Mouse (Mus musculus) ES-E14 (cell line): ENCODE data around the gene Ing3. TPM values are rescaled to one million over a fixed set of nuclear protein-coding genes. Genes with fewer than 3 reads are reported as not detected.

Source experiments
- DNase-seq: peaks from one replicate; pipeline ENCODE4 v3.0.0-alpha.2; 2013; ENCODE audit warnings: low read depth, low spot score
- H3K27ac ChIP-seq: 2 replicates; pipeline ENCODE4 v1.5.1; 2012; ENCODE audit warnings: low read depth, mild to moderate bottlenecking, low read length, moderate library complexity, mixed read lengths; ENCODE audit not compliant: poor library complexity, insufficient read depth, severe bottlenecking
- H3K36me3 ChIP-seq: 2 replicates; pipeline ENCODE4 v1.6.1; 2012; ENCODE audit warnings: mild to moderate bottlenecking, low read length, moderate library complexity, mixed read lengths; ENCODE audit not compliant: control insufficient read depth, poor library complexity, insufficient read depth, severe bottlenecking
- H3K4me1 ChIP-seq, 2 experiments: fragments of 150-350 bp in 1 of 2; sonication (generic) in 1 of 2; 2 replicates each; pipeline ENCODE4 v1.6.1; 2012; ENCODE audit warnings: low read length in 2 of 2, mild to moderate bottlenecking in 1 of 2, mixed read lengths in 1 of 2; ENCODE audit not compliant: control insufficient read depth in 2 of 2, insufficient read depth in 2 of 2, poor library complexity in 1 of 2
- H3K4me3 ChIP-seq, 2 experiments: fragments of 150-350 bp in 1 of 2; sonication (generic) in 1 of 2; 2 replicates each; pipeline ENCODE4 v1.5.1; 2012; ENCODE audit warnings: low read length in 2 of 2, low read depth in 1 of 2, mild to moderate bottlenecking in 1 of 2, mixed read lengths in 1 of 2; ENCODE audit not compliant: insufficient read depth in 1 of 2, poor library complexity in 1 of 2, severe bottlenecking in 1 of 2
- H3K9ac ChIP-seq: 2 replicates; pipeline ENCODE4 v1.6.1; 2012; ENCODE audit warnings: low read depth, mild to moderate bottlenecking, low read length, mixed read lengths; ENCODE audit not compliant: poor library complexity, insufficient read depth, severe bottlenecking
- H3K9me3 ChIP-seq: fragments of 150-350 bp; sonication (generic); 2 replicates; pipeline ENCODE4 v1.6.1; 2012; ENCODE audit warnings: low read depth, mild to moderate bottlenecking, low read length; ENCODE audit not compliant: control insufficient read depth, insufficient read depth
- CHD2 ChIP-seq: IDR thresholded peaks from 2 replicates; pipeline ENCODE4 v1.6.1; 2014; ENCODE audit warnings: mild to moderate bottlenecking, low read depth, low read length, inconsistent platforms
- HCFC1 ChIP-seq: IDR thresholded peaks from 2 replicates; pipeline ENCODE4 v1.6.1; 2012; ENCODE audit warnings: low read length, inconsistent platforms, borderline replicate concordance; ENCODE audit not compliant: insufficient read depth
- MAFK ChIP-seq: IDR thresholded peaks from 2 replicates; pipeline ENCODE4 v1.6.1; 2014; ENCODE audit warnings: mild to moderate bottlenecking, low read depth, low read length, inconsistent platforms; ENCODE audit not compliant: insufficient read depth
- ZC3H11A ChIP-seq: IDR thresholded peaks from 2 replicates; pipeline ENCODE4 v1.6.1; 2012; ENCODE audit warnings: low read depth, mild to moderate bottlenecking, inconsistent platforms, low read length, borderline replicate concordance
- ZNF384 ChIP-seq: IDR thresholded peaks from 2 replicates; pipeline ENCODE4 v1.6.1; 2012; ENCODE audit warnings: low read depth, low read length, inconsistent platforms
- in situ Hi-C, 2 experiments: fragments of 600-800 bp; cut with MboI; formaldehyde crosslinking; loops; one replicate each; pipeline ENCODE4 v1.15.1; 2025; ENCODE audit warnings: low sequenced_read_pairs in 2 of 2, inconsistent platforms in 1 of 2; ENCODE audit not compliant: unreplicated experiment in 2 of 2
- total RNA-seq: library from RNA; depleted of rRNA; stranded (reverse); fragments of 300-350 nt; gene quantifications from 2 replicates; pipeline ENCODE4 v1.2.3, GENCODE M21; 2012

The Ing3 gene
- total RNA-seq, 1 experiment = 19.9 TPM

- Histone ChIP-seq H3K4me3 (no peak overlapping the region), H3K9me3 (no peaks in the 10 kb centered on the region), H3K27ac (no peak overlapping the region), H3K9ac (no peak overlapping the region), H3K4me1 (peaks cover 0 to 5% of the 10 kb centered on the region in 2 experiments; a peak in 1 of 4 replicates), H3K36me3 (no peaks in the 10 kb centered on the region)
- no peak for TF ChIP-seq HCFC1
- TF ChIP-seq ZC3H11A = no peak
- no peak for TF ChIP-seq MAFK
- TF ChIP-seq ZNF384 = no peak
- no peak for TF ChIP-seq CHD2
- no peak for DNase-seq
- in situ Hi-C loops = no loop called here
Observed at GRCm38 (mm10) chr6:22008346-22008745, 59.0 kb downstream of the Ing3 start.

GRCm38 (mm10) chr6:22010258-22010657 lies 60.9 kb downstream of the Ing3 start:
- Histone ChIP-seq H3K27ac (no peak overlapping the region), H3K9me3 (no peaks in the 10 kb centered on the region), H3K36me3 (no peaks in the 10 kb centered on the region), H3K4me3 (no peak overlapping the region), H3K4me1 (peaks cover 0 to 9% of the 10 kb centered on the region in 2 experiments; a peak in 1 of 4 replicates), H3K9ac (no peak overlapping the region)
- TF ChIP-seq MAFK (no peak), HCFC1 (no peak), ZC3H11A (no peak), ZNF384 (no peak), CHD2 (no peak)
- in situ Hi-C loops = no loop called here
- no peak for DNase-seq

GRCm38 (mm10) chr6:22010761-22011281 lies 61.5 kb downstream of the Ing3 start:
- Histone ChIP-seq H3K27ac (no peak overlapping the region), H3K4me1 (peaks cover 0 to 9% of the 10 kb centered on the region in 2 experiments; a peak in 1 of 4 replicates), H3K9me3 (no peaks in the 10 kb centered on the region), H3K9ac (no peak overlapping the region), H3K36me3 (no peaks in the 10 kb centered on the region), H3K4me3 (no peak overlapping the region)
- TF ChIP-seq MAFK = no peak
- TF ChIP-seq CHD2 = no peak
- TF ChIP-seq ZC3H11A = no peak
- in situ Hi-C loops = no loop called here
- no peak for DNase-seq

GRCm38 (mm10) chr6:22011546-22011945 lies 62.2 kb downstream of the Ing3 start:
- TF ChIP-seq HCFC1 (no peak), CHD2 (no peak)
- in situ Hi-C loops = no loop called here
- Histone ChIP-seq H3K4me3 (no peak overlapping the region), H3K9ac (no peak overlapping the region), H3K36me3 (no peaks in the 10 kb centered on the region), H3K9me3 (no peaks in the 10 kb centered on the region), H3K4me1 (peaks cover 0 to 9% of the 10 kb centered on the region in 2 experiments; a peak in 1 of 4 replicates), H3K27ac (no peak overlapping the region)
- DNase-seq = no peak

GRCm38 (mm10) chr6:22012099-22012498 lies 62.7 kb downstream of the Ing3 start:
- in situ Hi-C loops = no loop called here
- no peaks in the 10 kb centered on the region for H3K36me3 ChIP-seq

More at GRCm38 (mm10) chr6:22012099-22012498, 62.7 kb downstream of the Ing3 start:
- Histone ChIP-seq H3K9ac (no peak overlapping the region), H3K27ac (no peak overlapping the region), H3K9me3 (no peaks in the 10 kb centered on the region), H3K4me3 (no peak overlapping the region), H3K4me1 (peaks cover 0 to 9% of the 10 kb centered on the region in 2 experiments; a peak in 1 of 4 replicates)
- TF ChIP-seq ZC3H11A = no peak
- TF ChIP-seq CHD2 = no peak
- no peak for TF ChIP-seq MAFK
- no peak for TF ChIP-seq HCFC1
- no peak for TF ChIP-seq ZNF384
- DNase-seq = no peak
